Mouse (Mus musculus) ZHBTc4 (cell line): Measurements from ENCODE around the gene Mdm4.
A peak's percentile ranks its signal among the peaks of the same experiment; 100 is the strongest.
"Not testable (repeated sequence)": the region's sequence is repeated elsewhere in the genome, so short reads cannot be mapped to it uniquely, and the experiment has no call there.

Source experiments
- DNase-seq: peaks from one replicate; pipeline ENCODE4 v3.0.0-alpha.2; 2011; ENCODE audit warnings: low read depth, low spot score

Gene Mdm4

GRCm38 (mm10) chr1:133020137-133020894 lies 10.0 kb downstream of the Mdm4 start:
- DNase-seq: peak; percentile 83

DNA sequence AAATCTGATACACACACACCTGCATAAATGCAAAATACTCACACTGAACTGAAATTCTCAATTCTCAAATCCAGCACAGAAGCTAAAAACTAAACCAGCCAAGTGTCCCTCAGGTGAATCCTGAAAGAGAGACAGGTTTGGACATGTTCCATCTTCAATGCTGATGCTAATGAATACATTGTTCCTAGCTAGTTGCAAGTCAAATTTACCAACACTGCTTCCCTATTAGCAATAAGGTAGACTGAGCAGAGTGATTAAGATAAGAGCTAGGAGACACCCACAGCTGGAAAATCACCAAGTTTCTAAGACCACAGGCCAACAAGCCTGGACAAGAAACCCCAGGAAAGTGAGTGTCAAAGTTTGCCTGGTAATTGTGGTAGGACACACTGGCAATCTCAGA lies 11.0 kb downstream of the Mdm4 start:
- DNase-seq: peak; percentile 73

- no peak for DNase-seq
Measured at GRCm38 (mm10) chr1:133018580-133018979, 11.8 kb downstream of the Mdm4 start.

DNA sequence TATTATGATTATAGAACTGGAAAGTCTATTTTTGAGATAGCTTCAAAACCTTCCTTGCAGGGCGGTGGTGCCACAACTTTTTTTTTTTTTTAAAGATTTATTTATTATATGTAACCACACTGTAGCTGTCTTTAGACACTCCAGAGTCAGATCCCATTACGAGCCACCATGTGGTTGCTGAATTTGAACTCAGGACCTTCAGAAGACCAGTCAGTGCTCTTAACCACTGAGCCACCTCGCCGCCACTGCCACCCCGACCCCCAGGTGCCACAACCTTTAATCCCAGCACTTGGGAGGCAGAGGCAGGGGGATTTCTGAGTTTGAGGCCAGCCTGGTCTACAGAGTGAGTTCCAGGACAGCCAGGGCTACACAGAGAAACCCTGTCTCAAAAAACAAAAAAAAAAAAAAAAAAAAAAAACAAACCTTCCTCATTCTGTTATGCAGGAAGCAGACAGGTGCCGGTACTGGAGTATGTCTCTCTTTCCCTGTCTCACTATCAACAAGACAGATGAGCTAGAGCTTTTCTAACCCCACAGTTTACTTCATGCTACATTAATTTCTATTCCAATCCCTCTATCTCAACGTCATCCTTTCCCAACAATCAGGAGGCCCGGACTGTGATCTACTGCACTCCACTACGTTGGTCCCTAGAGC lies 13.5 kb downstream of the Mdm4 start:
- no peak for DNase-seq

DNA sequence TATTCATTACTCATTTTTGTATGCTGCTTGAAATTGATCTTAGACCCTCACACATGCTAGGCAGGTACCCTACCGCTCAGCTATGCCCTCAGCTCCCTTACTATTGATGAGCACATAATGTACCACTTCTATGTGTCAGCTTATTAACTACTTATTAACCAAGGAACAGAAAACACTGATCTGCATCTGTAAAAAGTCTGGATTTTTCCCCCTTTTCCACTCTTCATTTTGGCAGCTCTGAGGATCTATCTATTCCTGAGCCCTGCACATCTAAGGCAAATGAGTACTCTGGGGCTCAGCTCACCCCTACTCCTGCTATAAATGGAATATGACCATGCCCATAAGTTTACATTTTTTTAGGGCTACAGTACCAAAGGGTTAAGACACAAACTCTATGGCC lies 16.2 kb downstream of the Mdm4 start:
- no peak for DNase-seq

DNA sequence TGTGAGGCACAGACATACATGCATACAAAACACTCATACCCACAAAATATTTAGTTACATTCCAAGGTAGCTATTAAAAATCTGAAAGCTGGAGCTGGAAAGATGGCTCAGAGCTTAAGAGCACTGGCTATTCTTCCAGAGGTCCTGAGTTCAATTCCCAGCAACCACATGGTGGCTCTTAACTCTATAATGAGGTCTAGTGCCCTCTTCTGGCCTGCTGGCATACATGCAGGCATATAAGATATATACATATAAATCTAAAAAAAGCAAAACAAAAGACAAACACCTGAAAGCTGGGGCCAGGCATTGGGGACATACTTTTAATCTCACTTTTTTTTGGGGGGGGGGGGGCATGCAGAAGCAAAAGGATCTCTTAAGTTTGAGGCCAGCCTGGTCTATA lies 17.0 kb downstream of the Mdm4 start:
- DNase-seq: peak; percentile 83

DNA sequence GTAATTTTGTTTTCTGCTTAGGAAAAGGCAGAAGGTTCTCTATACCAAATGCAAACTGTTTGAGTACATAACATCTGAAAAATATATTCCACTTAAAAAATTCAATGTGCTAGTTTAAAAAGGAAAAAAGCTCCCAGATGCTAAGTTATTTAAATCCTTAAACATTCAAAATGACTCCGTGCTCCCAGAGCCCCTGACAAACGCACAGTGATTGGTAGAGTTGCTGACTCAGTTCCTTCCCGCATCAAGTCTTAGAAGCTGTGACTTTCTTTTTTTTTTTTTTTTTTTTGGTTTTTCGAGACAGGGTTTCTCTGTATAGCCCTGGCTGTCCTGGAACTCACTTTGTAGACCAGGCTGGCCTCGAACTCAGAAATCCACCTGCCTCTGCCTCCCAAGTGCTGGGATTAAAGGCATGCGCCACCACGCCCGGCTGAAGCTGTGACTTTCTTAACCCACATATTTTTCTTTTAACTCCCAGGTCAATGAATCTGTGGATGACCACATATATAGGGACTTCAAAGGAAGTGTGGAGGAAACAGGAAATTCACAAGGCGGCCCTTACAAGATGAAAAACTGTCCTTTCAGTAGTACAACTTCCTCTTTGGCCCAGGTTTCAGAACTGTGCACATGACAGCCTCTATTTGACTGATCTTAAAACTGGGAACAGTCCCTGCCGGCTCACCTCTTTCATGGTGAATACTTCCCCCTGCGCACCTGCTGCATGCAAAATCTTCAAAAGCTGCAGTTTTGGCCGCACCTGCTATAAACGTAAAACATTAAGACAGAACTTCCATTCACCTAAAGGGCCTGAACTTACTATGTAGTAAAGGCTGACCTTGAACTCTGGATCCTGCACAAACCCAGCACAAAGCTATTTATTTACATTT lies 18.2 kb downstream of the Mdm4 start:
- peak; percentile 53 for DNase-seq

DNA sequence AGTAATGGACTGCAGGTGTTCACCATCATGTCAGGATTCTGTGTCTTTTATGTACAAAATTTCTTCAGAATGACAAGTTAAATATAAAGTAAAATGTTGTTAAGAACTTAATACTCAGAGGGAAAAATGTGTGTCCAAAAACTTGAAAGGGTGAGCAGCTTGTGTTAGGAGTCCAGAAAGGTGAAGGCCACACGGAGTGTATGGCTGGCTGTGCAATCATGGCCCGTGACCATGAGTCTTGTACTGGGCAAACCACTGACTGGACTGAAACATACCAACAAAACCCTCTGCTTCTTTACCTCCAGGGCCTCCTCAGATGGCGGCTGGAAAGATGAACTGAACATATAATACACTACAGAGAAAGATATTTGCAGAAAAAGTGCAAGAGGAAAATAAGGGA lies 23.8 kb downstream of the Mdm4 start:
- no peak for DNase-seq

- no peak for DNase-seq
Measured at GRCm38 (mm10) chr1:133000347-133000746, 30.0 kb downstream of the Mdm4 start.

DNA sequence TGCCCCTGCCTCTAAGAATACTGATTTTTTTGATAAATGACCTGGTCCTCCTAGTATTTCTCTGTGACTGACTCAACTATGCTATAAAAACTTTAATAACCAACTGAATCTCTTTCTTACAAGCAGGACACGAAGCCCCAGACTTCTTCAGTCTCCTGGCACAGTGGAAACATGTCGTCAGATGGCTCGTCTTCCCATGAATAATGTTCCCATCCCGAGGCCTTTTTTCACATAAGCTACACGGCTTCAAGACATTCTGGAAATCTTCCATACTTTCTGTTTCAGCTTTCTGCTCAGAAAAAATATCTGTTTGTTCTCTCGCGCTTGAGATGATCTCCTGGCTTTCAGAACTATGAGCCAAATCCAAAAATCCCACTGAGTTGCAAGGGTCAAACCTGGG lies 38.8 kb downstream of the Mdm4 start:
- no peak for DNase-seq

- no peak for DNase-seq
Measured at GRCm38 (mm10) chr1:132990733-132991132, 39.6 kb downstream of the Mdm4 start.

GRCm38 (mm10) chr1:132988556-132989459 lies 41.6 kb downstream of the Mdm4 start:
- not testable (repeated sequence) for DNase-seq

- peak; percentile 91 for DNase-seq
Measured at GRCm38 (mm10) chr1:132982728-132983127, 47.6 kb downstream of the Mdm4 start.

- DNase-seq: peak; percentile 70
Measured at GRCm38 (mm10) chr1:132981232-132981631, 49.1 kb downstream of the Mdm4 start.

GRCm38 (mm10) chr1:132977402-132977801 lies 53.0 kb downstream of the Mdm4 start:
- no peak for DNase-seq

DNA sequence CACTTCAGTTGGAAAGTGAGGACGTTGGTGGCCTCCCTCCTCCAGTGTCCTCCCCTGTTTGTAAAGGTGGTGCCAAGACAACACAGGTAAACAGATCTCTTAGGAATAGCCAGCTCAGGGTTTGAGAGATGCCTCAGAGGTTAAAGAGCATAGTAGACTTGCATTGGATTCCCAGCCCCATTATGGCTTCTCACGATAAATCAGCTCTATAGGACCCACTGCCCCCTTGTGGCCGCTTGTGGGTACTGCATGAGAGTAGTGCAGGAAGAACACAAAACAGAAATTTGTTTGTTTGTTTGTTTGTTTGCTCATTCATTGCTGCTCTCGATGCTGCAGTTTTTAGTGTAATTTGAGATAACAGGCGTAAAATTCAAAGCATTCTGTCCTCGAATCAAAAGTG lies 61.7 kb downstream of the Mdm4 start:
- DNase-seq: peak; percentile 83

DNA sequence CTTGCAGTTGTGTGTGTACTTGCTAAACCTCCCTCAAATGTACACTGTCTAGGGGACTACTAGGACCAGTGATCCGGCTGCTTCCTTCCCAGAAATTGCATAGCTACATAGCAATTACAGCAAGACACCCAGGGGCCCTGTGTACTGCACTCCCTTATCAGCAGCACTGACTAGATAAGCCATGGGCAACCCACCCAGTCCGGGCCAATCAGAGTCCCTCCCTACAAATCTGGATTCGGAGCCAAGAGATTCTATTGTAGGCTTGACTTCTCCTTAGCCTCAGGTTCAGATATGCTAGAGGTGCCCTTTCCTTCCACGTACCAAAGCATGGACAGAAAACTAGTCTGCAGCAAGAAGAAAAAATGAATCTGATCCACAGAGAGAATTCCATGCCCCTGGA lies 65.7 kb downstream of the Mdm4 start:
- DNase-seq: no peak

DNA sequence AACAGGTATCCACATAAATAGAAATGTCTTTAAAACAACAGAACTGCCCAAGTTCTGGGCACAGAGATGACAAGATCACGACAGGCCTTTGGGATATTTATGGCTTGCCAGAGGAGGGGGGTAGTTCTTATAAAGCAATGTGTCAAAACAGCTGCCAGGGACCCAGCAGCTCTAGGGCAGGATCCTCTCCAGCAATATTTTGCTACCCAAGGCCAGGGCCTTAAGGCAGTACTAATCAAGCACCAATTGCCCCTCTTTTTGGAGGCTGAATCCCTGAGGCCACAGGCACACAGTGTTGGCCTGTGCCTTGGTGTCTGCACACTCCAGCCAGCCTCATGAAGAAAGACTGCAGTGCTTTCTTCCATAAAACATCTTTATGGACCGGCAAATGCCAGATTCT lies 66.3 kb downstream of the Mdm4 start:
- no peak for DNase-seq

- no peak for DNase-seq
Measured at GRCm38 (mm10) chr1:132961751-132962150, 68.6 kb downstream of the Mdm4 start.

- no peak for DNase-seq
Measured at GRCm38 (mm10) chr1:132956809-132957208, 73.6 kb downstream of the Mdm4 start.

- peak; percentile 50 for DNase-seq
Measured at GRCm38 (mm10) chr1:132947811-132948210, 82.5 kb downstream of the Mdm4 start.
